Mouse (Mus musculus) spleen, adult 18-20 months (tissue): ENCODE data around the gene Sap30l.

Source experiments
- DNase-seq, 2 experiments: peaks; one replicate each; pipeline ENCODE4 v3.0.0; 2022; ENCODE audit warnings: mixed read lengths in 2 of 2

Gene Sap30l

GRCm38 (mm10) chr11:57800971-57801765 lies at the start of gene Sap30l:
Sap30l (plus strand) TSS chr11:57801637.
- DNase-seq: peak; percentile 94 to 97

- DNase-seq: no peak
These were observed 47.8 kb upstream of the Sap30l start for GRCm38 (mm10) chr11:57753538-57754203.

- no peak for DNase-seq
These were observed 42.8 kb upstream of the Sap30l start for GRCm38 (mm10) chr11:57758621-57759020.

GRCm38 (mm10) chr11:57760509-57761058 lies 40.9 kb upstream of the Sap30l start:
- DNase-seq: no peak

- no peak for DNase-seq
These were observed 40.1 kb upstream of the Sap30l start for GRCm38 (mm10) chr11:57761347-57761746.

GRCm38 (mm10) chr11:57764124-57764523 lies 37.3 kb upstream of the Sap30l start:
- no peak for DNase-seq

- DNase-seq: no peak
These were observed 34.8 kb upstream of the Sap30l start for GRCm38 (mm10) chr11:57766617-57767016.

GRCm38 (mm10) chr11:57767171-57767570 lies 34.3 kb upstream of the Sap30l start:
- DNase-seq: no peak

- DNase-seq: no peak
These were observed 30.7 kb upstream of the Sap30l start for GRCm38 (mm10) chr11:57770776-57771175.

GRCm38 (mm10) chr11:57771676-57772075 lies 29.8 kb upstream of the Sap30l start:
- DNase-seq: no peak

- no peak for DNase-seq
These were observed 28.0 kb upstream of the Sap30l start for GRCm38 (mm10) chr11:57773479-57773878.

- DNase-seq: no peak
These were observed 27.5 kb upstream of the Sap30l start for GRCm38 (mm10) chr11:57773936-57774335.

- DNase-seq: no peak
These were observed 25.6 kb upstream of the Sap30l start for GRCm38 (mm10) chr11:57775868-57776267.

GRCm38 (mm10) chr11:57776546-57776945 lies 24.9 kb upstream of the Sap30l start:
- no peak for DNase-seq

- DNase-seq: peak in 1 of 2 experiments; percentile 38
These were observed 23.1 kb upstream of the Sap30l start for GRCm38 (mm10) chr11:57778349-57778748.

GRCm38 (mm10) chr11:57779824-57780223 lies 21.6 kb upstream of the Sap30l start:
- DNase-seq: no peak

- DNase-seq: no peak
These were observed 14.6 kb upstream of the Sap30l start for GRCm38 (mm10) chr11:57786616-57787418.

GRCm38 (mm10) chr11:57787913-57788312 lies 13.5 kb upstream of the Sap30l start:
- DNase-seq: peak; percentile 30 to 68

GRCm38 (mm10) chr11:57790866-57791535 lies 10.4 kb upstream of the Sap30l start:
- DNase-seq: no peak

GRCm38 (mm10) chr11:57795086-57795485 lies 6.4 kb upstream of the Sap30l start:
- DNase-seq: no peak

- DNase-seq: no peak
These were observed 3.6 kb upstream of the Sap30l start for GRCm38 (mm10) chr11:57797828-57798227.

- DNase-seq: no peak
These were observed 2.0 kb upstream of the Sap30l start for GRCm38 (mm10) chr11:57799456-57799855.
